Mouse (Mus musculus): ENCODE data around the gene Siva1. TPM values are rescaled to one million over a fixed set of nuclear protein-coding genes. Genes with fewer than 3 reads are reported as not detected.
A peak's percentile ranks its signal among the peaks of the same experiment; 100 is the strongest.

The Siva1 gene
- total RNA-seq, 2 experiments from 2014 or later = 116 to 162 TPM

- ATAC-seq (ENCODE audit: poor library complexity, severe bottlenecking) = no peak
Observed at GRCm38 (mm10) chr12:112654076-112654475, 9.6 kb downstream of the Siva1 start.

DNA sequence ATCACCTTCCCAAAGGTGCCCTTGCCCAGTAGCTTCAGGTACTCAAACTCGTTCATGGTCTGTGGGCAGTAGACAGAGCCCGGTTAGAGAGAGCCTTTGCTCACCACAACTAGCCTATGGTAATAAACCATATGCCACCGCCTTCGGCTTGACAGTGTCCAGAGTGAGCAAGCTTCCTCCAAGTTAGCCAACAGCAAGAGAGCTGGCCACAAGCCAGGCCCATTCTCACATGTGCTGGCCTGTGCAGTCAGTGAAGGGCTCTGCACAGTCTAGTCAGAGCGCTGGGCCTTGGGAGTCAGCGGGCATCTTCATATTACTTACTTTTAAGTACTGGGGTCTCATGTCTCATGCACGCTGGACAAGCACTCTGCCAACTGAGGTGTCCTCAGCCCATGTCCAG lies 14.1 kb downstream of the Siva1 start:
- no peak for ATAC-seq (ENCODE audit: poor library complexity, severe bottlenecking)

GRCm38 (mm10) chr12:112659109-112659508 lies 14.6 kb downstream of the Siva1 start:
- ATAC-seq (ENCODE audit: poor library complexity, severe bottlenecking) = peak; percentile 67

DNA sequence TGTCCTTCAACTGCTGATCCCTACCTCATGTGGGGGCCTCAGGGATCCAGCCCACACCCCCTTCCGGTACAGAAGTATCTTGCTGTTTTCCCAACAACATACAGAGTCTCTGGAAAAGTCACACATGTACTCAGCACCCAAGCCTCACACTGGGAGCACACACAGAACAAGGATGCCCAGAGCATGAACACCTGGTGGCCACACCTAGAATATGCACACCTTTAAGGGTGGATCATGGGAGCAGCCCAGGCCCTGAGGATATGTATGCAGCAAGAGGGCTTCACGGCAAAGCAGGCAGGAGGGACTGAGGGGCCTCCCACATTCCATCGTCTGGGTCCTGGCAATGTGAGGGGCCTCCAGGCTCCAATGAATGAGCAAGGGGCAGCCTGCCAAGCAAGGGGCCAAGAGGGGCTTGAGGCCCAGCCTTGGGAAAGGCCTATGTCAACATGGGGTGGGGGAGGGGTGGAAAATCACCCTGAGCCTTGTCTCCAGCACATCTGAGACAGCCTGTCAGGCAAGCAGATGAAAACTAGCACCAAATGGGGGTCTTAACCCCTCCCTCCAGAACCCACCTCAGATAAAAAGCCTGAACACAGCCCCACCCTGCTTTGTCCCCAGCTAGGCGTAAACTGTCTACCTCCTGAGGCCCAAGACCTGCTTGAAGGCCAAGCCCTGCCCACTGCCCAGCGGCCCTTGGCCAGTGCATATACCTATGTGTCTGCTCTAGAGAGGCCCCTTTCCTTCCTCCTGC lies 16.3 kb downstream of the Siva1 start:
- ATAC-seq (ENCODE audit: poor library complexity, severe bottlenecking) = no peak

- ATAC-seq (ENCODE audit: poor library complexity, severe bottlenecking) = no peak
Observed at GRCm38 (mm10) chr12:112661327-112661605, 16.8 kb downstream of the Siva1 start.

- ATAC-seq (ENCODE audit: poor library complexity, severe bottlenecking) = no peak
Observed at GRCm38 (mm10) chr12:112661851-112662250, 17.4 kb downstream of the Siva1 start.

DNA sequence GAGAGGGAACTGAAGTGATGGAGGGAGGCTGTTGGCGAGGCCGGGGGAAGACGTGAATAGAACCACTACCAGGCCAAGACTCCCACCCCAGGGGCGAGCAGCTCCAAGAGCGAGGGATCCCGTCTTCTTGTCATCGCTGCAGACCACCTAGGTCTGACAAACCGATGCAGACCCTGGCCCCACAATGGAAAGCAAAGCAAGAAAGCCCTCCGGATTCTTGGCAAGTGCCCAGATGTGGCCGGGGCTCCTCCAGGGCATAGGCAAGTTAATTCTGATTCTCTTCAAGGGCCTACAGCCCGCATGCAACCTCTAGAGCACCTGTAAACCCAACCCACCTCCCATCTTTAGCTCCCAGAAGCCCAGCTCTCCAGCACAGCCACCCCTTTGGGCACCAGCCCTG lies 18.8 kb downstream of the Siva1 start:
- ATAC-seq (ENCODE audit: poor library complexity, severe bottlenecking) = no peak

DNA sequence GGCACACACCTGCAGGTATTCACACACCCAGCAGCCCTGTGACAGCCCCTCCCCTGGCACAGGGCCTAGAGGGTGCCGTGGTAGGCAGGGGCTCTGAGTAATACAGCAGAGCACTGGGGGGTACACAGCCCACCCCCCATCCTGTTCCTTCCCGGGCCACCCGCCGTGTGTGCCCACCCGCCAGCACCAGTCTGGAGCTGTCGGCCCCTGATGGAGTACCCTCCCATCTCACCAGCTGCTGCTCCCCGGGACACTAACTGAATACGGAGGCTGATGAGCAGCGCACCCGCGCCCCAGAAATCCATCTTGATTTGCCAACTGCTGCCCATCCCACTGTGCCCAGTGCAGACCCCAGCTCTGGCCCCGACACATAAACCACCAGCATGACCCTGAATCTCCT lies 19.2 kb downstream of the Siva1 start:
- no peak for ATAC-seq (ENCODE audit: poor library complexity, severe bottlenecking)

DNA sequence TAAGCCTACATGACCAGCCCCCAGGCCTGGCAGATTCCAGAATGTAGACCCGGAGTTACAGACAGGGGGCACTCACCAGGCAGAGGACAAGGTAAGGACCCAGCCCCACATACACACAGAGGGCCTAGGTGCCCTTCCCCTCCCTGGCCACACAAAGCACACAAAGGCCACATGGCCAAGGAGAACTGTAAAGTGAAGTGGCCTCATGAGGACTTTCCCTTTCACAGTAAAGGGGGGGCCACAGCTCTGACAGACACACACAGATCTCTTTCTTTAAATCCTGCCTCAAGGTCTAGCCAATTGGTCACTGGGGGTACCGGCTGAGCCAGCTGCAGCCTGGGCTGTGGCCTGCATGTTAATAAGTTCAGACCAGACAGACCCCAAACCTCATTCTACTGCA lies 19.6 kb downstream of the Siva1 start:
- no peak for ATAC-seq (ENCODE audit: poor library complexity, severe bottlenecking)

DNA sequence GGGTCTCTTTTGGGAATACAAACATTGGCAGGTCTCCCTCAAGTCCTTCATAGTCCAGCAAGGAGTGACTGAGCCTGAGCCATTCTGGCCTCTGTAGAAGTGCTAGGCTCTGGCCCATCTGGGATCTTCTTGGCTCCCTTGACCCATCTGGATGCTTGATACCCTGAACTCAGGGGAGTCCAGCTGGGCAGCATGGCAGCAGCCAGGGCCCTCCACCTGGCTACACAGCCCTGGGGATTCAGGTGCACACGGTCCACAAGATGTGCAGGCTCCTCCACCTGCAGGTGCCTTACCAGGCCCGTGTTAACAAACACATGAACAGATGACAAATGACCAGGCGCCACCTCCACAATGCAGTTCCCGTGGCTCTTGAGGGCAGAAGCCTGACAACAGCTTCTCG lies 20.2 kb downstream of the Siva1 start:
- no peak for ATAC-seq (ENCODE audit: poor library complexity, severe bottlenecking)

- ATAC-seq (ENCODE audit: poor library complexity, severe bottlenecking) = no peak
Observed at GRCm38 (mm10) chr12:112665445-112665844, 21.0 kb downstream of the Siva1 start.

DNA sequence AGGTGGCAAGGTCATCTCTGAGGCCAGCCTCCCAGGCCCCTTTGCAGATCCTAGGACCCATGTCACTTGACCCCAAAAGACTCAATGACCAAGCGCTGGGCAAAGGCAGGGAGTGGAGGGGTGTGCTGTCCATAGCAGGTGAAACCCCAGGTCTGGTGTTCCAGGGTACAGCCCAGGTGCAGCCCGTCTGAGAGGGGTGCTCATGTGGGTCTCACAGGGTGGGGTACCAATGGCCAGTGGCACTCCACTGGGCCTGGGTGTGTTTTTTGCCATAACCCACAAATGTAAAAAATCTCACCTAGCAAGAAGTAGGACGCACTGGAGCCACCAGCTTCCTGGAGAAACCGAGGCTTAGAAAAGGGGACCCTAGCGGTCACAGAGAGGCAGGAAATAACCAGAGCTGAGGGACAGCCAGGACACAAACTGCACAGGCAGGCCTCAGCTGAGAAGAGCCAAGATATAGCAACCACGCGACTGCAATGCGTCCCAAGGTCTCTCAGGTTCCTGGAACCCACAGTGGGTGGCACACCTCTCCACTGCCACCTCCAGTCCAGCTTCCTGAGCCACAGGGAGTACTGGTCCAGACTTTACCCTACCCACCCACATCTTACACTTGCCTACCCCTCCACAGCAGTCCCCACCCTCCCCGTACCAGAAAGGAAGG lies 21.5 kb downstream of the Siva1 start:
- no peak for ATAC-seq (ENCODE audit: poor library complexity, severe bottlenecking)

- ATAC-seq (ENCODE audit: poor library complexity, severe bottlenecking) = peak; percentile 86
Observed at GRCm38 (mm10) chr12:112667619-112668297, 23.3 kb downstream of the Siva1 start.

GRCm38 (mm10) chr12:112670718-112671393 lies 26.4 kb downstream of the Siva1 start:
- no peak for ATAC-seq (ENCODE audit: poor library complexity, severe bottlenecking)

GRCm38 (mm10) chr12:112671891-112672290 lies 27.4 kb downstream of the Siva1 start:
- no peak for ATAC-seq (ENCODE audit: poor library complexity, severe bottlenecking)

DNA sequence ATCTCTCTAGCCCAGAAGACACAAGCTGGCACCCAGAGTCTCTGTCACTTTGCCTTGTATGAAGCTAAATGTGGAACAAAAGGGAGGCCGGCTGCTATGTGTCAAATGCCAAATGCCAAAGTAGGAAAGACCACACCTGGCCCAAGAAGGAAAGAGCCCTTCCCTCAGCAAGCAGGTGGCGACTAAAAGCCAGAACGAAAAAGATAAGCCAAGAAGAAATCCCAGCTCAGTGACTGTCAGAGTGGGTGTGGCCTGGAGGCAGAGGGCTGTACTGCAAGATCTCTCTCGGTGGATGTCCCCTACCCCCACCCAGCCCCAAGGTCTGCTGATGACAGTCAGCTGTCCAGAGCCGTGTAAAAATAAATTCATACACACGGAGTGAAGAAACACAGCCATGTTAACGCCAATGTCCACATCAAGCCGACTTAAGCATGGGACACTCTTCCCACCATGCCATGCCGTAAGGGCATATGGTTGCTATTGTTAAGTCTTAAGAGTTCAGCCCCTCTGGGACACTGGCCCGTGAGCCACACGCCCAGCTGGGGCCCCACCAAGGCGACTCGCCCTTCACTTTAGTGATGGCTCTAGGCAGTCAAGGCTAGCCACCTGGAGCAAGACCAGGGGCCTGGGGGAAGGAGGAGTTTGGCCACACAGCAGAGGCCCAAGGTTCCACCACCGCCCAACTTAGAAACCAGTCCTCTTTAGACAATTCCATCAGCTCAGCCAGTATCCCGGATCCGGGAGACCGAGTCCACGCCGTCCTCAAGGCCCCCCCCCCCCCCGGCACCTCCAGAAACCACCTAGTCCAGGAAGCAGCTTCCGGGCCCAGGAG lies 28.5 kb downstream of the Siva1 start:
- ATAC-seq (ENCODE audit: poor library complexity, severe bottlenecking) = no peak

DNA sequence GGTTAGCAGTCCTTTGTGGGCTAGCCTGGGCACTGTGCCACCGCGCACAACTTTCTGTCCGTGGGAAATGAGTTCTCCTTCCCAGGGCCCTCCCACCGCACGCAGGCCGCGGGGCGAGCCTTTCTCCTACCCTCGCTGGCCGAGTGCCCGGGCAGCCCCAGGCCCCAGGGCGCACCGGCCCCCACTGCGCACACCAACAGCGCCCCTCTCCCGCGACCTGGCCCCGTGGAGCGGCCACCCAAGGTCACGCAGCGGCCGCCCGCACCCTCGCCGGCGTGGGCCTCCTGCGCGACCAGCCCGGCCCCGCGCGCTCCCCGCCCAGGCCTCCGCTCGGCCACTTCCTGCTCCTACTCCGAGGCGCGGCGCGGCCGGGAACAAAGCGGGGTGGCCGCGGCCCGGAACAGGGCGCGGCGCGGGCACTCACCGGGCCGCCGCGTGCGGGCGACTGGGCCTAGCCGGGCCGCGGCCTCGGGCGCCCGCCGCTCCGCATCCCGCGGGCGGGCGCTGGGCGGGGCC lies 29.2 kb downstream of the Siva1 start:
- 0 out of 2 replicates have a peak, but pooled peaks have one; percentile 9 for ATAC-seq (ENCODE audit: poor library complexity, severe bottlenecking)

DNA sequence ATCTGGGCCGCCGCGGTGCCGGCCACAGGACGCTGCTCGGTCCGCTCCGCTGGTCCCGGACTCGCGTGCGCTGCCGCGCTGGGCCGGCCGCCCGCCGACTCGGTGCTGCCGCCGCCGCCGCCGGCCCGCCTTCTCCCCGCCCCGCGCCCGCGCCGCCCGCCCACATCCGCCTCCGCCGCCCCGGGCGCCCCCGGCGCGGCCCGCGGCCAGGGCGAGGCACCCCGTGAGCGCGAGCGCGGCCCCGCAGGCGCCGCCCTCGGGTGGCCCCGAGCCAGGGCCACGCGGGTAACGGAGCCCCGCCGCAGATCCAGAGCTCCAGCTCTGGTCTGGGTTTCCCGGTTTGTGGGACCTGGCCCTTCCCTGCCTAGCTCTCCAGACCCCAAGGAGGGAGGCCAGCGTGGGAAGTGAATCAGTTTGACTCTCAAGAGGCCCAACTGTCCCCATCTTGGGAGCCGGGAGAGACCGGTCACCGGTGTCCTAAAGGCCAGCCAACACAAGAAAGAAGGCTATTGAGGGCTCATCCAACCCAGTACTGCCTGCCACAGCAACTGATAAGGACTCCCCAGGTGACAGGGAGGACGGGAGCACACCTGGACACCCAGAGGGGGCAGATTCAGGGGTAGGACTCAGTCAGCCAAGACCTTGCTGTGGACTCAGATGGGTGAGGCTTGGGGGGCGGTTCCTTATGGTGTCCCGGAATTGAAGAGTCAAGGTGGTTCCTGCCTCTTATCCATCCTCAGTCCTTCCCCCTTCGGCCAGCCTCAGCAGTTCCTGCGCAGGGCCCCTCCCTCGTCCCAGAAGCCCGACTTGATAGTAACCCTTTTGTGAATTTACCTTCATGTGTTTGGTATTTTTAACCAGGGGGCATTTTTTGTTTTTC lies 29.9 kb downstream of the Siva1 start, which contains the start of gene Akt1:
Gene Akt1, minus strand, starts transcription at position 753 of the 880 bp plus-strand sequence.
- ATAC-seq (ENCODE audit: poor library complexity, severe bottlenecking) = peak; percentile 41
